Mouse (Mus musculus) liver, adult 2 months (tissue): ENCODE measurements around the gene Armh4. TPM values are rescaled to one million over a fixed set of nuclear protein-coding genes. Genes with fewer than 3 reads are reported as not detected.

Source experiments
- DNase-seq: peaks from one replicate; pipeline ENCODE4 v3.0.0-alpha.2; 2011; ENCODE audit warnings: low read depth, low spot score; ENCODE audit errors: extremely low read depth
- H3K27ac ChIP-seq: fragments of 200-500 bp; replicated peaks from 2 replicates; pipeline ENCODE4 v1.5.1; 2012; ENCODE audit warnings: low read depth, mild to moderate bottlenecking, control low read depth, inconsistent platforms, low read length; ENCODE audit not compliant: insufficient read depth
- H3K27me3 ChIP-seq: fragments of 200-500 bp; 2 replicates; pipeline ENCODE4 v1.6.1; 2012; ENCODE audit warnings: mild to moderate bottlenecking, moderate library complexity, low read length, inconsistent platforms; ENCODE audit not compliant: control insufficient read depth, insufficient read depth
- H3K36me3 ChIP-seq: fragments of 200-500 bp; 2 replicates; pipeline ENCODE4 v1.6.1; 2012; ENCODE audit warnings: low read length, inconsistent platforms; ENCODE audit not compliant: control insufficient read depth, insufficient read depth
- H3K4me1 ChIP-seq: fragments of 200-500 bp; 2 replicates; pipeline ENCODE4 v1.6.1; 2011; ENCODE audit warnings: low read length; ENCODE audit not compliant: control insufficient read depth, insufficient read depth
- H3K4me3 ChIP-seq: fragments of 200-500 bp; 2 replicates; pipeline ENCODE4 v1.5.1; 2011; ENCODE audit warnings: low read depth, mild to moderate bottlenecking, control low read depth, low read length, moderate library complexity; ENCODE audit not compliant: insufficient read depth
- H3K79me2 ChIP-seq: fragments of 200-500 bp; 2 replicates; pipeline ENCODE4 v1.6.1; 2012; ENCODE audit warnings: inconsistent platforms, mild to moderate bottlenecking, low read length, moderate library complexity; ENCODE audit not compliant: control insufficient read depth, insufficient read depth
- H3K9ac ChIP-seq: fragments of 200-500 bp; 2 replicates; pipeline ENCODE4 v1.6.1; 2012; ENCODE audit warnings: low read depth, mild to moderate bottlenecking, control low read depth, inconsistent platforms, low read length
- CTCF ChIP-seq: fragments of 200-500 bp; IDR thresholded peaks from 2 replicates; pipeline ENCODE4 v1.5.1; 2011; ENCODE audit warnings: low read depth, low read length, control low read depth
- POLR2A ChIP-seq: fragments of 200-500 bp; IDR thresholded peaks from 2 replicates; pipeline ENCODE4 v1.6.1; 2011; ENCODE audit warnings: low read length, control low read depth; ENCODE audit not compliant: insufficient read depth; ENCODE audit errors: extremely low read depth
- WGBS: fragments of 180-500 bp; shearing (Covaris S2); methylation state at CpG from one replicate; pipeline ENCODE4 v1.1.7; 2018; 5-methylcytosine and 5-hydroxymethylcytosine counted together
- polyA plus RNA-seq: library from polyadenylated mRNA; depleted of rRNA; stranded (reverse); fragments of >200 nt; gene quantifications from 2 replicates; pipeline ENCODE4 v1.2.3, GENCODE M21; 2012
- total RNA-seq: library from RNA; depleted of rRNA; stranded (reverse); fragments of >200 nt; gene quantifications from 2 replicates; pipeline ENCODE4 v1.2.3, GENCODE M21; 2014

Gene Armh4
- total and polyA plus RNA-seq, 2 experiments = 0.02 to 0.09 TPM

GRCm38 (mm10) chr14:49719678-49720077 lies 63.5 kb downstream of the Armh4 start:
- DNase-seq = no peak
- no peak overlapping the region for H3K4me3 ChIP-seq
- no peaks in the 10 kb centered on the region for H3K79me2 ChIP-seq
- TF ChIP-seq CTCF (no peak), POLR2A (no peak)
- H3K9ac ChIP-seq = no peak overlapping the region
- no peak overlapping the region for H3K27ac ChIP-seq
- no peaks in the 10 kb centered on the region for H3K36me3 ChIP-seq
- no peaks in the 10 kb centered on the region for H3K27me3 ChIP-seq
- no peaks in the 10 kb centered on the region for H3K4me1 ChIP-seq

DNA sequence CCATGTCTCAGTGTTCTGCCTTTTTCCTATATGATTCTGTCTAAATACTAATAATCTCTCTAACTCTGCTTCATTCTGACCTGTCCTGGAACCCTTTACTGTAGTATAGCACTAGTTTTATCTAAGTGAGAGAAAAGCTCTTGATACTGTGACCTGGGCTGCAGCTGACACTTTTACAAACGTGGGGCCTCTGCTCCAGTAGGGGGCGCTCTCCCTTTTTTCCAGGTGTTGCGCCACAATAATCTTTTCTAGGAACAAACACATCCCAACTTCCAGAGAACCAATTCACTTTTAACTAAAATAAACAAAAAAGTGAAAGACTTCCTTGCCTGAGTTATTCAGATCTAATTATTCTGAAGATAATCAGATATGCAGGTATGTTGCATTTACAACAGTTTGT lies 72.2 kb downstream of the Armh4 start:
- Histone ChIP-seq H3K4me1 (no peaks in the 10 kb centered on the region), H3K4me3 (no peak overlapping the region), H3K79me2 (no peaks in the 10 kb centered on the region), H3K36me3 (no peaks in the 10 kb centered on the region), H3K9ac (no peak overlapping the region), H3K27me3 (no peaks in the 10 kb centered on the region), H3K27ac (no peak overlapping the region)
- no peak for DNase-seq
- 29% methylated on average over 3 of the region's 3 CpGs for WGBS
- TF ChIP-seq POLR2A (no peak), CTCF (peak; percentile 45)

DNA sequence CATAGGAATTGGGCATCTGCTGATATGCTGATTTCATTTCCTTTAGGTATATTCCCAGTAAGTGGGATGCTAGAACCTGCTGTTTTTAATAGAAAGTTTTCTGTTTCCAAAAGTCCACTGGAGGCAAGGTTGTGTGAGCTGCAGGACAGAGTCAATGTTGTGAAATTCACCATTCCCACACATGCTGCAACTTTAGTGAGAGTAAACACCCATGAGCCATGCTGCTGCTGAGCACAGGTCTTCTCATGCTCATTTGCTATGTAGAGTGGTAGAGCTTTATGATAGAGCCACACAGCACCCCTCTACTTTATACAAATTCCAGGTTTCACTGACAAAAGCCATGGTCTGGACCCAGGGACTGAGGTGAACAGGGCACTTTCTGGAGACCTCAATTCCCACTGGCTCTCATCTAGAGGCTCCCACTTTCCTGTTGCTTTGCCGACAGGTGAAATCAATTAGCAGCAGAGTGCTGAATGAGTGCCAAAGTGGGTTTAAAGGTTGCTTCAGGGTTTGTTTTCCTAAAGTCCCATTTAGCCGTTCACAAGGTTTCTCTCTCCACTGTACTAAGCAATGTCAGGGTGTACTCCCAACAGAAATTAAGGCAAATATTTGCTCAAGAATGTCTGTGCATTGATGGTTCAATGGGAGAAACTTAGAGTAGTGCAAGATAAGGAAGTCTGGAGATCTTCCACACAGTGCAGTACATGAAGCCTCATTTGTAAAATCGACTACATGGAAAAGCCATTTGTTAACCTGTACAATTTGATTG lies 79.6 kb downstream of the Armh4 start:
- Histone ChIP-seq H3K27me3 (no peaks in the 10 kb centered on the region), H3K79me2 (no peaks in the 10 kb centered on the region), H3K4me3 (no peak overlapping the region), H3K4me1 (peaks cover 10% of the 10 kb centered on the region; the same call in 1 of the 2 replicates), H3K27ac (peak overlapping the region; percentile 58), H3K9ac (no peak overlapping the region), H3K36me3 (no peaks in the 10 kb centered on the region)
- 23% methylated on average over 3 of the region's 3 CpGs for WGBS
- peak; percentile 81 for DNase-seq
- TF ChIP-seq CTCF (no peak), POLR2A (no peak)

GRCm38 (mm10) chr14:49679511-49680284 lies 103.5 kb downstream of the Armh4 start:
- WGBS = 75% methylated on average over 5 of the region's 5 CpGs
- H3K36me3 ChIP-seq = no peaks in the 10 kb centered on the region
- no peak overlapping the region for H3K27ac ChIP-seq
- no peak for DNase-seq
- no peaks in the 10 kb centered on the region for H3K79me2 ChIP-seq
- no peaks in the 10 kb centered on the region for H3K27me3 ChIP-seq
- H3K4me1 ChIP-seq = no peaks in the 10 kb centered on the region
- TF ChIP-seq CTCF (no peak), POLR2A (no peak)
- H3K9ac ChIP-seq = no peak overlapping the region
- no peak overlapping the region for H3K4me3 ChIP-seq

DNA sequence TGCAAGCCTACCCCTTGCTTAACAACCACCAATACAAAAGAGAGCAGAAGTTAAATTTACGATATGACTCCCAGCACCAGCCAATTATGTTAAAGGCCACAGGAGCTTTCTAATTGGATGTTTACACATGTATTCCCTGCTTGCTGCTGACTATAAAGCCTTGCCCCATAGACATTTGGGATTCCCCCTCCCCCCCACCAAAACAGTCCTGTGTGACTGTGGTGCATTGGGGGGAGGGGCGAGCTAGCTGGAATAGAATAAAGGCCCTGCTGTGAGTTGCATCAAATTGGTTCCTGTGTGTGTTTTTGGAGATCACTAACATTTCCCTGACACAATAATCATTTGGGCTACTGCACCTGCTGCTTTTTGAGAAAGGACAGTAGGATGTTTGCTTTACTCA lies 106.6 kb downstream of the Armh4 start:
- no peaks in the 10 kb centered on the region for H3K4me1 ChIP-seq
- no peak for DNase-seq
- H3K4me3 ChIP-seq = no peak overlapping the region
- H3K79me2 ChIP-seq = no peaks in the 10 kb centered on the region
- no peak for TF ChIP-seq CTCF
- TF ChIP-seq POLR2A = no peak
- no peak overlapping the region for H3K9ac ChIP-seq
- WGBS = 55% methylated on average over 2 of the region's 2 CpGs
- H3K36me3 ChIP-seq = no peaks in the 10 kb centered on the region
- no peak overlapping the region for H3K27ac ChIP-seq
- no peaks in the 10 kb centered on the region for H3K27me3 ChIP-seq

DNA sequence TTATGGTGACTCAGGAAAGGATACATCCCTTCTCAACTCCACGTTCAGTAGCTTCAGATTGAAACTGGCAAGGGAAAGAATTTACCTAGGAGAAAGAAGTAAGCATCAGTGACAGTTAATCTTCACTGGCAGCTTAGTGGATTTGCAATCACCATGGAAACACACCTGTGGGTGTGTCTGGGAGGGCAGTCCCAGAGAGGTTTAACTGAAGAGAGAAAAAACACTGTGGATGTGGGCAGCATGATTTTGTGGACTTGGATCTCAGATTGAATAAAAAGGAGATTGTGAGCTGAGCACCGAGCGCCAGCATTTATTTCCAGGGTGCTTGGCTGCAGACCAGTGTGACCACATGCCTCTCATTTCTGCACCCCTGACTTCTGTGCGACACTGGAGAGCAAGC lies 122.7 kb downstream of the Armh4 start:
- H3K79me2 ChIP-seq = no peaks in the 10 kb centered on the region

More for the DNA sequence above, 122.7 kb downstream of the Armh4 start:
- Histone ChIP-seq H3K27ac (no peak overlapping the region), H3K4me1 (no peaks in the 10 kb centered on the region; the same call in 1 of the 2 replicates), H3K9ac (no peak overlapping the region), H3K36me3 (no peaks in the 10 kb centered on the region), H3K27me3 (no peaks in the 10 kb centered on the region), H3K4me3 (no peak overlapping the region)
- TF ChIP-seq POLR2A (no peak), CTCF (no peak)
- no peak for DNase-seq
- WGBS = 61% methylated on average over 4 of the region's 4 CpGs
